Mouse (Mus musculus) ES-E14 (cell line): ENCODE measurements around the gene Hirip3.
A peak's percentile ranks its signal among the peaks of the same experiment; 100 is the strongest.

Source experiments
- HCFC1 ChIP-seq: IDR thresholded peaks from 2 replicates; pipeline ENCODE4 v1.6.1; 2012; ENCODE audit warnings: low read length, inconsistent platforms, borderline replicate concordance; ENCODE audit not compliant: insufficient read depth
- ZC3H11A ChIP-seq: IDR thresholded peaks from 2 replicates; pipeline ENCODE4 v1.6.1; 2012; ENCODE audit warnings: low read depth, mild to moderate bottlenecking, inconsistent platforms, low read length, borderline replicate concordance

- peak; percentile 53; the same call in 1 of the 2 replicates for TF ChIP-seq HCFC1
- TF ChIP-seq ZC3H11A: peak; percentile 81; the same call in 1 of the 2 replicates
Observed at GRCm38 (mm10) chr7:126832036-126832598, 29.7 kb upstream of the Hirip3 start.
